Mouse (Mus musculus) mouse embryonic stem cell (cell line): ENCODE measurements around the gene Sphk1.
"Not testable (repeated sequence)": the region's sequence is repeated elsewhere in the genome, so short reads cannot be mapped to it uniquely, and the experiment has no call there.

ENCODE experiments used
- in situ Hi-C, 2 experiments: fragments of 300-500 bp; cut with MboI; formaldehyde crosslinking; loops; 1 replicate in 1 of 2; 3 replicates in 1 of 2; pipeline ENCODE4 v1.14.3; 2019 to 2020; ENCODE audit warnings: low sequenced_read_pairs in 2 of 2, low pct_unique_long_range_greater_than_20kb in 1 of 2, mixed read lengths in 1 of 2; ENCODE audit not compliant: unreplicated experiment in 1 of 2

Gene Sphk1

DNA sequence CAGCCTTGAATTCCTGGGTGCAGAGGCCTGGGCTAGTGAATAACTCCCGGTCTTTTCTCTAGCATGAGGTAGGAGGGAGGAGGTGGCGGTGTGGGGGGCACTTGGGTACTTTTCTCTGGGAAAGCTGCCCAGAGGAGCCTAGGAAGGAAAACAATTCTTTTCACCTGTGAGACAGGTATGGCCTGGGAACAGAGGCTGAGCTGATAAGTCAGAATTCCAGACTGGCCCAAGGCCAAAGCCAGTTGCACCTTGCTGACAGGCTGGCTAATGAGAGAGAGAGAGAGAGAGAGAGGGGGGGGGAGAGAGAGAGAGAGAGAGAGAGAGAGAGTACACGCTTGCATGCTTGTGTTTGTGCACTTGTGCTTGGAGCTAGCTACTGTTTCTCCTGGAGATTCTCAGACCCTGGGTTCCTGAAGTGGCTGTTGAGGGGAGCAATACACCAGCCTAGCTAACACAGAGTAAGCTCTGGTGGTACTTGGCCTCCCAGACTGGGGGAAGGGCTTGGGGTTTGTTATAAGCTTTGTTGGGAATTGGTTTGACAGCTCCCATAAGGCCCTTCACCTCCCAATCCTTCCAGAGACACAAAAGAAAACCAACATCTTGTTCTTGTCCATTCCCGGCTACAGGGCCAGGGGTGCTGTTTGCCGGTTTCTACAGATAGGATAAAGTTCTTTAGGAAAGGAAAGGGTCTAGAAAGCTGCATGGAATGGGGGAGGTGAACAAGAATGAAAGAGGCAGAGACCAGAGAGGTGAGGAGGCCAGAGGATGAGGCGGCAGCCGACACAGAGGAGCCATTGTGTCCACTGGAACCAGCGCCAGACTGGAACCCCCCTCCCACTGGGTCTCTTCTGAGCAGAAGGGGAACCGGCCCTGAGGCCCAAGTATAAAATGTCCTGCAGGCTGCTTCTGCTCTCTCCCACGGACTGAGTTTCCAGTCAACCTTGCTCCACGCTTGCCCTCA is at the start of gene Sphk1:
Sphk1 (plus strand) TSS at position 739 of the 961 bp plus-strand sequence.
- in situ Hi-C loops, result no loop called here

- in situ Hi-C loops, result no loop called here
Observed at GRCm38 (mm10) chr11:116480975-116481374, 49.8 kb upstream of the Sphk1 start.

- in situ Hi-C loops, result no loop called here
Observed at GRCm38 (mm10) chr11:116481776-116482175, 48.9 kb upstream of the Sphk1 start.

GRCm38 (mm10) chr11:116484261-116484660 is 46.5 kb upstream of the Sphk1 start:
- in situ Hi-C loops, result no loop called here

DNA sequence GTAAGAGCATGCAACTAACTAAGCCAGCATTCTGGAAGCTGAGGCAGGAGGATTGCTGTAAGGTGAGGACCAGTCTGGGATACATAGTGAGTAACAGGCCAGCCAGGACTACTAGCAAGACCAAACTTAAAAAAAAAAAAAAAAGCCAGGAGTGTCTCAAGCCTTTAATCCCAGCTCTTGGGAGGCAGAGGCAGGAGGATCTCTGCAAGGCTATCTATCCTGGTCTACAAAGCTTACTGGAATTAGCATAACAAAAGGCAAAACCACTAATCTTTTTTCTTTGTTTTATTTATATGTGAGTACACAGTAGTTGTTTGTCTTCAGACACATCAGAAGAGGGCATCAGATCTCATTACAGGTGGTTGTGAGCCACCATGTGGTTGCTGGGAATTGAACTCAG is 42.5 kb upstream of the Sphk1 start:
- in situ Hi-C loops, result no loop called here

DNA sequence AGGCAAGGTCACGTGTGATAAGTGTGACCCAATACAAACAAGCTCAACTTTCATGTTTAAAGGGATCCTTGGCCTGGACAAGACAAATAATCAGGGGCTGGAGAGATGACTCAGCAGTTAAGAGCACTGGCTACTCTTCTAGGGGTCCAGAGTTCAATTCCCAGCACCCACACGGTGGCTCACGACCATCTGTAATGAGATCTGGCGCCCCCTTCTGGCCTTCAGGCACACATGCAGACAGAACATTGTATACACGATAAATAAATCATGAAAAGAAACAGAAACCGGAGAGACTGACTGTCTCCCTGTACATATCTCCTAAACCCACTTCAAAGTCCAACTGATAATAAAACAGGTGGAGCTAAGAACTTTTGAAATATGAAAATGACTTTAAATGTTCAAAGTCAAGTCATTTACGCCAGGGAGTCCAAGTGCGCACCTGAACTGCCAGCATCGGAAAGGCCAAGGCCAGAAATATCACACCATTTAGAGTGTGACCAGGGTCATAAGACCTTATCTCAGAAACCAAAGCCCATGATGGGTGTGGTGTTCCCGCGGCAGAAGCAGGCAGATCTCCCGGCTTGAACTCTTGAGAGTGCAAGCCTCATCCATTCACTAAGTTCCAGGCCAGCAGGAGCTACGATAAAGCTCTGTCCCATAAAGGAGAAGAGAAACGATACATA is 41.9 kb upstream of the Sphk1 start:
- in situ Hi-C loops, result no loop called here

DNA sequence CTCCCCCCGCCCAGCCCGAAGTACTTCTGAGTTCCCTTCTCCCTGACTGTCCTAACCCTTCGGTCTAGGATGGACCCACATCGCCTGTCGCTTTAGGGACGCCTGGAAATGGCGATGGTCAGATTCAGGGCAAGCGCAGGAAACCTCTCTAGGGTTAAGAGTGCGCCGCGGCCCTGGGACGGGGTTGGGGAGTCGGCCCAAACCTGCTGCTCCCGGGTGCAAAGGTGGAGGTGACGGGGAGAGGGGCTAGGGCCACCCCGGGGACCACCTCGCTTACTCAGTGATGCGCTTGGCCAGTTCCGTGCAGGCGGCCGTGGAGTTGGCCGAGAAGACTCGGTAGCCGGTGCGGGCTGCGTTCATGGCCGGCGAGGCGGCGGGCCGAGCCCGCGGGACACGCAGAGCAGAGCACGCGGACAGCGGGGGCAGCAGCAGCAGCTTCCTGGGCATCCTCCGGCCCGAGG is 40.9 kb upstream of the Sphk1 start:
- in situ Hi-C loops, result no loop called here

GRCm38 (mm10) chr11:116490232-116491107 is 40.3 kb upstream of the Sphk1 start:
- in situ Hi-C loops, result no loop called here

DNA sequence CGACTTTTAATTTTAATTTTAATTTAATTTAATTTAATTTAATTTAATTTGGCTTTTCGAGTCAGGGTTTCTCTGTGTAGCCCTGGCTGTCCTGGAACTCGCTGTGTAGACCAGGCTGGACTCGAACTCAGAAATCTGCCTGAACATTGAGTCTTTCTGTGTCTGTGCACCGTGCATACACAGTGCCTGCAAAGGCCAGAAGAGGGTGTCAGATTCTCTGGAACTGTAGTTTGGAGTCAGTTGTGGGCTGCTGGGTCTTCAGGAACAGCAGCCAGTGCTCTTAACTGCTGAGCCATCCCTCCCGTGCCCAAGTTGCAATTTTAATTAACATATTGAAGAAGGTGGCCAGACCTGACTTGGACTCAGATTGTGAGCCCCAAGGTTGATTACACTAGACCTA is 39.4 kb upstream of the Sphk1 start:
- in situ Hi-C loops, result no loop called here

GRCm38 (mm10) chr11:116492507-116492906 is 38.2 kb upstream of the Sphk1 start:
- in situ Hi-C loops, result not testable (repeated sequence)

DNA sequence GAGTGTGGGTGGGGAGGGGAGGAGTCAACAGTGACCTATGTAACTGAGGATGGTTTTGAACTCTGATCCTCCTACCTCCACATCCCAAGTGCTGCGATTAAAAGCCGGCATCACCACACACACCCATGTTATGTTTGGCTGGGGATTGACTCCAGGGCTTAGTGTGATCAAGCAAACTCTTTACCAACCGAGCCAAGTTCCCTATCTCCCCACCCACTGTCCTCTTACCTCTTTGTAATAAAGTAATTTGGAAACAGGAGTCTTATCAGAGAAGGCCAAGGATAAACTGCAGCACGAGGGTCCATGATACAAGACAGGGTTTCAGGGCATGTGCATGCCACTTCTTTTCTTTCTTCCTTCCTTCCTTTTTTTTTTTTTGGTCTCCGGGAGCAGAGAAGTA is 37.5 kb upstream of the Sphk1 start:
- in situ Hi-C loops, result no loop called here

DNA sequence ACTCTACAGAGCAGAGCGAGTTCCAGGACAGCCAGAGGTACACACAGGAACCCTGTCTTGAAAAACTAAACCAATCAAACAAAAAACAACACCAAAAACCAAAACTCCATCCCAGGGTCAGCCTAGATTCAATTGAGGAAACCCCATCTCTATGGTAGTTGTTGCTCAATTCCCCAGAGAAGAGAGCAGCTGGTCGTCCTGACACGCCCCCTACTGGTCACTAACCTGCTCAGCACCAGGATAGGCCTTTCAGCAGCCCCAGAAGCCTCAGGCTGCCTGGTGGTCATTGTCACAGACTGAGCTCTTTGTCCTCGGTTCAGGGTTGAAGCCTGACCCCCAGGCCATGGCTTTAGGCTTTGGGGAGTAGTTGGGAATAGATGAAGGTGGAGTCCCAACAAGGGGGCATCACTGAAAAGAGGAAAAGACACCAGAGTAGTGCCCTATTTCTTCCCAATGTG is 36.9 kb upstream of the Sphk1 start, which contains the start of gene Prpsap1:
Prpsap1 (minus strand) TSS at position 408 of the 458 bp plus-strand sequence.
- in situ Hi-C loops, result no loop called here

DNA sequence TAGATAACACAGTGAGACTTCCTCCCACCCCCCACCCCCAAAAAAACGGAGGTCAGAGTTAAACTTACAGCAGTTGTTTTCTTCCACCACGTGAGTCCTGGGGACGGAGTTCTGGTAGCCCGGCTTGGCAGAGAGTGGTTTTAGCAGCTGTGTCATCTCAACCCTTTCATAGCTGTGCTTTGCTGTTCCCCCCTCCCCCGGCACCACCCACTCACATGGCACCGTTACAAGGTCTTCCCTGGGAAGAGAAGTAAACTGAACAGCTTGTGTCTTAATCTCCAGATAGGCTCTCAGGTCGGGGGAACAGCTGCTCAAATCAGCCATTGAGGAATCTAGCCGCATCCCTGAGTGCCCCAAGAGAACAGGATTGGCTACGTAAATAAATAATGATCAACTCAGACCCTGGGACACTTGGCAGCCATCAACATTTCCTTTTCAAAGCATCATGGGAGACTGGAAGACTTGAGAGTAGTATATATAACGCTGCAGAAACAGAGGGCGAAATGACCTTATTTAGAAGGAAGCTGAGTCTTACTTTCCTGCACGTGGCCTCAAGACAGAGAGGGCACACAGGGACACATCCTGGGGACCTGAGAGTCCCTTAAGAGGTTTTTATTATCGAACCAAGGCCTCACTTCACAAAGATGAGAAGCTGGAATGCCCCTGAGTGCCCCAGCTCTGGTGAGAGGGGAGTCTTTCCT is 36.1 kb upstream of the Sphk1 start:
- in situ Hi-C loops, result no loop called here

GRCm38 (mm10) chr11:116497313-116497712 is 33.4 kb upstream of the Sphk1 start:
- in situ Hi-C loops, result no loop called here

- in situ Hi-C loops, result no loop called here
Observed at GRCm38 (mm10) chr11:116498596-116498995, 32.1 kb upstream of the Sphk1 start.

DNA sequence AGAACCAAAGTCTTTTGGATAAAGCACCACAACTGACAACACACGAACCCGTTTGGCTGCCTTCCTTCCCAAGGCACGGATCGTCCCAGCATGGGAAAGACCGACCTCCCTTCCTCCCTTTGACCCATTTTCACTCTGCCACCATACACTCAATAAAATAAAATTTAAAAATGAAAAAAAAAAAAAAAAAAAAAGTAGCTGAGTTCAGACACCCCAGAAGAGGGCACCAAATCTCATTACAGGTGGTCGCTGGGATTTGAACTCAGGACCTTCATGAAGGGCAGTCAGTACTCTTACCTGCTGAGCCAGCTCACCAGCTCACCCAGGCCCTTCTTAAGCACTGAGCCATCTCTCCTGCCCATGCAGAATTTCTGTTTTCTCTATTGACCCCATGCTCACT is 31.7 kb upstream of the Sphk1 start:
- in situ Hi-C loops, result no loop called here

DNA sequence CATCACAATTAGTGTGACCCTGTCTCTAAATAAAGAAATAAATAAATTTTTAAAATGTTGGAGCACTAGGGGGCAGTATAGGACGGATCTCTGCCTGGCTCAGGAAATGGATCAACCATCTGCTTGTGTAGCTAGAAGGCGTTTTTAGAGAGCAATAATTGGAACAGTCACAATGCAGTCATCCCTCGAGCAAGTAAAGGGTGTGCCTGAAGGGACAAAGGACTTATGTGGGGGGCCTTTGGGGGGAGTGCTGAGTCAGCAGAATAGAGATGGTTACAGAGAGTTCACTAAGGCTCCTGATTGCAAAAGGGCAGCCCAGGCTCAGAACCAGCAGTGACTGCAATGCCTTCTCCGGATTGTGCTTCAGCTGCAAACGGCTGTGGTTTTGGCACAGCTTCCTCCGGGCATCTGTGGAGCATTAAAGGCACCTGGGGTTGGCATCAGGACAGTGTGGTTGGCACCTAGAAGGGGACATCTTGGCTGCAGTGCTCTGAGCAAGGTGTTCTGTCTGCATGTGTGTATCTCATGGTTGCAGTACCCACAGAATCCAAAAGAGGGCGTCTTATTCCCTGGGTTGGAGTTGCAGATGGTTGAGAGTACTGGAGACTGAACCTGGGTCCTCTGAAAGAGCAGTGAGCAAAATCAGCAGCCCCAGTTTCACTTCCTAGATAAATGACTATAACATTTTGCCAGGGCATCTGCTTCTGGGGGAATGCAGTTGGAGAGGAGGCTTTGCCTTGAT is 29.5 kb upstream of the Sphk1 start:
- in situ Hi-C loops, result no loop called here
